Mouse (Mus musculus) olfactory bulb, adult 2 months (tissue): ENCODE results near the gene Sh3rf3.

Experiments
- CTCF ChIP-seq: fragments of 200-500 bp; IDR thresholded peaks from 2 replicates; pipeline ENCODE4 v1.5.1; 2012; ENCODE audit warnings: low read depth, mild to moderate bottlenecking, low read length, moderate library complexity; ENCODE audit not compliant: insufficient read depth
- POLR2A ChIP-seq: fragments of 200-500 bp; IDR thresholded peaks from 2 replicates; pipeline ENCODE4 v1.6.1; 2012; ENCODE audit warnings: mild to moderate bottlenecking, low read depth, low read length, moderate library complexity; ENCODE audit not compliant: insufficient read depth

- TF ChIP-seq CTCF (no peak), POLR2A (no peak)
Measured at GRCm38 (mm10) chr10:59086578-59086977, 273.4 kb downstream of the Sh3rf3 start.
